Mouse (Mus musculus): Measurements from ENCODE around the gene Gm49027.

The Gm49027 gene

DNA sequence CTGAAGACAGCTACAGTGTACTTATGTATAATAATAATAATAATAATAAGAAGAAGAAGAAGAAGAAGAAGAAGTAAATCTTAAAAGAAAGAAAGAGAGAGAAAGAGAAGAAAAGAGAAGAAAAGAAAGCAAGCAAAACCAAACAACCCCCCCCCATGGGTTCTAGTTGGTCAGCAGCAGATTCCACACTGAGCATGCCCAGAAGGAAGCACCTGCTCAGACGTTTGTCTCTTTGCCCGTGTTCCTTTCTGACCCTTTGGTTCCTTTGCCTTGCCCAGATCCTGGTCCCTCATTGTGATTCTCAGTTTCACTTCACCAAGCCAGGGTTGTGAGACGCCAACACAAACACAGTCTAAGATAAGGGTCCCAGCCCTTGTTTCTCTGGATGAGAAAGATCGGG lies 23.3 kb downstream of the Gm49027 start:
- DNase-seq, result no peak

DNA sequence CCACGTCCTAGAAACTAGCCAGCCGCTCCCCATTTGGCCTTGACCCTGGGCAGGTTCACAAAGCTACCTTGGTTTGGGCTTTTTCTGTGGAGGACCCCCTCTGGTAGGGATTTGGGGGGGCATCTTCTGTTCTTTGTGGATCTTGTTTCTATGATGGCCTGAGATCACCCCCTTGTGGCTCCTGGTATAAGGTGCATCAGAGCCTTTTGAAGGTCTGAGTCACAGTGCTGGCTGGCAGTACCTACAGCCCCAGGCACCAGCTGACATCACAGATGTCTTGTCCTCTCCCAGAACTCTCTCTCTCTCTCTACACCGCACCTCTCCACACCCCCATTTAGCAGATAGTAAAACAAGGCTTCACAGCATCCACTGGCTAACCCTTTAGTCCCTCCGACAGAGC lies 25.6 kb downstream of the Gm49027 start:
- DNase-seq, result peak; percentile 59 to 75

DNA sequence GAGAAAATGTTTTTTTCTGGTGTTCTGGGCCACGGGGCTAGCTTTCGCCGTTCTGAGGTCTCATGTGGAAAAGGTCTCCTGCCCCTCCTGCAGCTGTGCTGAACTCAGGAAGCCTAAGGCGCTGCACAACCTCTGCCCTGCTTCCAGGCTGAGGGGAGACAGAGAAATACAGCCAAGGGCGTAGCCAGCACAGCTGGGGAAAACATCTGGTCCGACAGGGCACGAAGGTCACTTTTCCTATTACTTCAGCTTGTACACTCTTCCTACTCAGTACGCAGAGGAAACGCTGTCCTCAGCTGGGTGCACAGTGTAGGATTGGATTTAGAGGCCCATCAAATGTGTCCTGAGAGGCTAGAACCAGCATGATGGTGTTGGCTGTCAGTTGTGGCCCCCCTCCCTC lies 35.4 kb downstream of the Gm49027 start:
- DNase-seq, result no peak

DNA sequence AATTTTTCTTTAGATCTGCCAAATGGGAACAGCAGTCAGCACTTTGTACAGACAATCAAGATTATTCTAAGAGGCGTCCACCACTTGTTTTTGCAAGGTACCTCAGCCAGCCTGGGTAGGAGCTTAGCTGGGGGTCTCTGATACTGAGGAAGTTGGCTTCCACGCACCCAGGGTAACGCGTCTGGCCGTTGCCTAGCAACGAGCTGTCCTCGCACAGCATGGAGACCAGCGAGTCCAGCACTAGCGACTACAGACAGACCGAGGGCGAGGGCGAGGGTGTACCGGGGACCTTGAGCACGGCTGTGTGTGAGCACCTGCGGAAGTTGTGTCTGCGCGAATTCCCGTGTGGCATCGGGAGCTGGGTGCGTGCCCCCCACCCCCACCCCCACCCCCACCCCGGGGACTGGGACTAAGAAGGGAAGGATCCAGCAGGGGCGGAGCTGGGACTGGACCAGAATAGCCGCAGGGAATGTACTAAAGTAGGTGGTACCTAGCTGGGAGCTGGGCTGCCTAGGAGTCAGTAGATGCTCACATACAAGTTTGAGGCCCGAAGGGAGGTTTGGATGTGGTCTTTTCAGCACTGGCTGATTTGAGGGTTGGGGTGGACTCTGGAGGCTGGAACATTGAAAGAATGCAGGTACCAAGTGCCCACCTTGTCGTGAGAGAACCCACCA lies 36.0 kb downstream of the Gm49027 start, which contains the start of the genes Lrrc43 and Il31:
Lrrc43 (plus strand) TSS at position 194 of the 674 bp plus-strand sequence.
Il31 (minus strand) TSS at position 378 of the 674 bp plus-strand sequence.
- DNase-seq, result no peak

DNA sequence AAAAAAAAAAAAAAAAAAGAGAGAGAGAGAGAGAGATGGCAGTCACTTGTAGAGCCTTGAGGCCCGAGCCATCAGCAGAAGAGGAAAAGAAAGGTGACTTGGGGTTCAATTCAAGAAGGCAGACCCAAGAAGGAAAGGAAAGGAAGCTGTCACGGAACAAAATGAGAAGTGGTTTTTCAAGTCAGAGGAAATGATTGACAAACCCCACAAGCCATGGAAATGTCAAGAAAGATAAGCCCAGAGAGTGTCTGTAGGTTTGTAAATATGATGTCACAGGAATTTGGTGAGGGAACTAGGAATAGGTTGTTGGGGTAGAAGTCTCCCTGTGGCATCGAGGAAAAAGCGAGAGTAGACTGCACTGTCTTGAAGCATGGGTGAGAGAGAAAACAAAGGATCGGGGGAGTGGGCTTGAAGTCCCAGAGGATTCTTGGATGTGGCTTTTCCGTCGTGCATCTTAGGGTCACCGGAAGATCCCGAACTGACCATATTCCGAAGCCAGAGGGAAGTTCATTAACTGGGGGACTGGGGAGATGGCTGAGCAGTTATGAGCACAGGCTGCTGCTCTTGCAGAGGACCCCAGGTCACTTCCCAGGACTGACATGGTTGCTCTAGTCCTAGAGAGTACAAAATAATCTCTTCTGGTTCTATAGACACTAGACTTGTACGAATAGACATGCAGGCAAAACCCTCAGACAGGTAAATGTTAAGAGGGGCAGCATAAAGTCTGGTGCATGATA lies 37.5 kb downstream of the Gm49027 start:
- no peak for DNase-seq

DNA sequence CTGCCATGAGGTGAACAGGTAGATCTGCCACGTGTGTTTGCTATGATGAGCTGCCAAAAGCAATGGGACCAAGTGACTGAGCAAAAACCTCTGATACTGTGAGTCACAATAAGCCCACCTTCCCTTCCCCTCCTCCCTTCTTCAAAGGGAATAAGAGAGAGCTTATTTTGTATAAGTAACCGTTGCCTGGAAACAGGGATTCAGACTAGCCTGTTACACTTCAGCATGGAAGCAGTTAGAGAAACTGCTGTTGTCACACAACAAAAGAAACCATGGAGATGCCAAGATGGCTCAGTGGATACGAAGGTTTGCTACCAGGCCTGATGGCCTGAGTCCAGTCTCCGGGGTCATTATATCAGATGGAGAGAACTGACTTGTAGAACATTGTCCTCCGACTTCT lies 51.5 kb downstream of the Gm49027 start:
- no peak for DNase-seq

DNA sequence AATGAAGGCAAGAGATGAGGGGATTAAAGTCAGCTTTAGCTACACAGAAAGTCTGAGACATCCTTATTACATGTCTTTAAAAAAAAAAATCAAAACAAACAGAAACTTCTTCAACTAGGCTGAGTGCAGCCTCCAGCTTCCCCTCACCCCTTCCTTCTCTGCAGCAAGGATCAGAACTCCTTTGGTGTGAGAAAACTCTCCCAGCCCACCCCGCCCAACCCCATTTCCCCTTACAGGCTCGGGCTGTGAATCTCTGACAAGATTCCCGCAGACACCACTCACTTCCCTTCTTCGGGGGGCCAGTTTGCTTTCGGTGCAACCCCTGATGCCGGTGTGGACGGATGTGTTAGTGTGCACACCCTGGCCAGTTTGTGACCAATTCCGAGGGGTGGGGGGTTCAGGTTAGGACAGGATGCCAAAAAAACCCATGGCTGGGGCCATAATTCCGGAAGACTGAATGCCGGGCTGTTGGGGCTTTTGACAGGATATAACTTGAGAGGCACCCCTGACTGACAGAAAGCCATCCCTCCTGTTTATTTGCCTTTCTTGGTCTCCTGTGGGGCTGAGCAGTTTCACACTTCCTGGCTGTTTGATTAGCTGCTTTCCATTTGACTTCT lies 54.4 kb downstream of the Gm49027 start:
- DNase-seq, result no peak

DNA sequence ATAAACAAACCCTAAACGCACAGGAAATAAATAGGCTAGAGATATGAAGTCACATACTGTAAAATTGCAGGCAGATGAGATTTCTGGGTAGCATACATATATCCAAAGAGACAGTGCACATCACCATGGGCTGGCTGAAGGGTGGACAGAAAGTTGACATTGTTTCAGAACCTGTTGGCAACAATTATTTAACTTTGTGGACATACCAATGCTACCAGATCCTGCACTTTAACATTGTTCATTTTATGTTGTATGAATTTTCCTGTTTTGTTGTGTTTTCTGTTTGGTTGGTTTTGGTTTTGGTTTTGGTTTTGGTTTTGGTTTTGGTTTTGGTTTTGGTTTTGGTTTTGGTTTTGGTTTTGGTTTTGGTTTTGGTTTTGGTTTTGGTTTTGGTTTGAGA lies 60.6 kb downstream of the Gm49027 start:
- no peak for DNase-seq

Measured in cerebellum, postnatal 25 days (tissue).